Comparison of ENCODE assay signal across 9 mouse cellular contexts in the genomic region with DNA sequence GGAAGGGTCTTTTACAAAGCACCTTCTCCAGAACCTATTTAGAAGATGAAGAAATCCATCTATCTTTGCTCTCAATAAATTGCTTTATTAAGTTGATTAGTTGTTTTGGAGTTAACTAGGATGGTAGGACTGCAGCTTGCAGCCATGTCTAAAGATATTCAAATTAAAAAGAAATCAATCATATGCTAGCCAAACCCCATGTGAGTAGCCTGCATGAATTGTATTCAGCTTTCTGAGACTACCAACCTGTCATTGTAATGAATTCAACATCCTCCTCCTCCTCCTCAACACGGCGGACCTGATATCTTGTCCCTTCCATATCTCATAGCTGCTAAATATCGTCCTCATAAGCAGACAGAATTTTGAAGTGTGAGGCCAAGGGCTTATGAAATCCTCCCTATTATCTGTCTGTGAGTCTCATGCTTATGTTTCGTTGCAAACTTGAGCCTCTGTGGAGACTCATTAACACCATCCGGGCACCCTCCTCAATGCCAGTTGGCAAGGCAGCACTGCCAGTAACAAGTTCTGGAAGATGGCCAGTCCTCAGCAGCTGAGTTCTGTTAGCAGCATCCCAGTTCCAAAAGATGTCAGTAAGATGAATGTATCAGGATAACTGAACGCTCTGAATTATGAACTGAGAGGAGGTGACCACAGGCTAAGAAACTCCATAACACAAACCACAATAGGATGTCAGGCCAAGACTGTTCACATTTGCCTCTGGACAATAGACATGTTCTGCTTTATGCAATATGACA. TPM values are rescaled to one million over a fixed set of nuclear protein-coding genes. Genes with fewer than 3 reads are reported as not detected.
DNase-seq lines count a peak whose midpoint lies in the region; ATAC-seq and TF ChIP-seq lines count a peak whose summit lies in the region.
"Had no signal": no experiment of that assay in that cellular context is flagged by ENCODE, and none has a peak within 500 bp of the region (broad histone marks: within the 10 kb centered on the region; RNA-seq: fewer than 3 reads in every experiment).

No protein-coding gene starts in this region.

- H3K4me2 ChIP-seq in midbrain, embryonic 14.5 days (ENCODE audit: low read length): no peak overlapping the region
- no peak overlapping the region for H3K4me2 ChIP-seq in midbrain, embryonic 11.5 days
- no peak overlapping the region for H3K4me2 ChIP-seq in forebrain, postnatal 0 days (ENCODE audit: low read depth)
- H3K4me2 ChIP-seq: limb, embryonic 15.5 days had no signal

- peak; percentile 51 for DNase-seq in midbrain, embryonic 14.5 days
- DNase-seq in midbrain, embryonic 11.5 days (ENCODE audit: low spot score, missing footprints): no peak
- DNase-seq in forebrain, postnatal 0 days: peak; percentile 92
- DNase-seq in left cerebral cortex, adult 11 months (ENCODE audit: low spot score): peak; percentile 36
- DNase-seq in right cerebral cortex, adult 2 months (ENCODE audit: low spot score in 2 of 2): peak; percentile 68 to 75
- no peak for DNase-seq in kidney, postnatal 10 days
- no peak for DNase-seq in gastrocnemius, adult 8-10 months (ENCODE audit: low spot score in 2 of 2)

- WGBS in midbrain, embryonic 14.5 days: 85% methylated on average over 6 of the region's 6 CpGs
- WGBS in midbrain, embryonic 11.5 days: 93% methylated on average over 6 of the region's 6 CpGs
- WGBS in forebrain, postnatal 0 days: 37% methylated on average over 6 of the region's 6 CpGs

- no peaks in the 10 kb centered on the region for H3K36me3 ChIP-seq in midbrain, embryonic 14.5 days (ENCODE audit: control insufficient read depth, insufficient read depth, low read length)
- H3K36me3 ChIP-seq in midbrain, embryonic 11.5 days (ENCODE audit: control insufficient read depth, insufficient read depth, low read length): no peaks in the 10 kb centered on the region
- no peaks in the 10 kb centered on the region for H3K36me3 ChIP-seq in forebrain, postnatal 0 days (ENCODE audit: insufficient read depth)
- H3K36me3 ChIP-seq: limb, embryonic 15.5 days had no signal

- no peak for ATAC-seq in midbrain, embryonic 14.5 days (ENCODE audit: low FRiP score, low TSS enrichment)
- no peak for ATAC-seq in midbrain, embryonic 11.5 days (ENCODE audit: low FRiP score)
- peak; percentile 93 for ATAC-seq in forebrain, postnatal 0 days
- ATAC-seq: Patski had no signal

- H3K9me3 ChIP-seq in midbrain, embryonic 14.5 days (ENCODE audit: control insufficient read depth, low read length): no peaks in the 10 kb centered on the region
- no peaks in the 10 kb centered on the region for H3K9me3 ChIP-seq in midbrain, embryonic 11.5 days (ENCODE audit: control insufficient read depth, low read length)
- no peaks in the 10 kb centered on the region for H3K9me3 ChIP-seq in forebrain, postnatal 0 days (ENCODE audit: low read length)
- H3K9me3 ChIP-seq: limb, embryonic 15.5 days had no signal

- no peak for TF ChIP-seq CTCF in forebrain, postnatal 0 days (IDR thresholded peaks at IDR 0.05; ENCODE audit: low read depth)

- no peak overlapping the region for H3K4me3 ChIP-seq in midbrain, embryonic 14.5 days (replicated peaks; ENCODE audit: low read depth, low read length)
- H3K4me3 ChIP-seq in midbrain, embryonic 11.5 days (ENCODE audit: low read depth, low read length): no peak overlapping the region
- no peak overlapping the region for H3K4me3 ChIP-seq in forebrain, postnatal 0 days (ENCODE audit: low read depth, low read length)
- H3K4me3 ChIP-seq: limb, embryonic 15.5 days had no signal

- H3K4me1 ChIP-seq in midbrain, embryonic 14.5 days (ENCODE audit: control insufficient read depth, insufficient read depth, low read length): no peaks in the 10 kb centered on the region
- no peaks in the 10 kb centered on the region for H3K4me1 ChIP-seq in midbrain, embryonic 11.5 days (ENCODE audit: control insufficient read depth, insufficient read depth, low read length)
- H3K4me1 ChIP-seq in forebrain, postnatal 0 days (ENCODE audit: insufficient read depth): peaks cover 8% of the 10 kb centered on the region
- H3K4me1 ChIP-seq: limb, embryonic 15.5 days had no signal

- no peaks in the 10 kb centered on the region for H3K27me3 ChIP-seq in midbrain, embryonic 14.5 days (ENCODE audit: control insufficient read depth, insufficient read depth, low read length)
- no peaks in the 10 kb centered on the region for H3K27me3 ChIP-seq in midbrain, embryonic 11.5 days (ENCODE audit: control insufficient read depth, insufficient read depth, low read length)
- H3K27me3 ChIP-seq in forebrain, postnatal 0 days (ENCODE audit: insufficient read depth, low read length): no peaks in the 10 kb centered on the region
- H3K27me3 ChIP-seq: limb, embryonic 15.5 days had no signal

- H3K27ac ChIP-seq in midbrain, embryonic 14.5 days (replicated peaks; ENCODE audit: low read depth, low read length): no peak overlapping the region
- no peak overlapping the region for H3K27ac ChIP-seq in midbrain, embryonic 11.5 days (ENCODE audit: low read depth, low read length)
- H3K27ac ChIP-seq in forebrain, postnatal 0 days (ENCODE audit: low read depth, low read length): peak overlapping the region; percentile 52; the same call in 1 of the 2 replicates
- H3K27ac ChIP-seq: limb, embryonic 15.5 days had no signal

- no peak overlapping the region for H3K9ac ChIP-seq in midbrain, embryonic 14.5 days (replicated peaks; ENCODE audit: low read length)
- H3K9ac ChIP-seq in midbrain, embryonic 11.5 days (ENCODE audit: low read length): no peak overlapping the region
- H3K9ac ChIP-seq in forebrain, postnatal 0 days: no peak overlapping the region
- H3K9ac ChIP-seq: limb, embryonic 15.5 days had no signal

RNA-seq across cellular contexts. Expression of a gene that starts 55.0 kb away (rescaled TPM):
- 0.36 and 0.63 TPM in 2 replicates for polyA plus RNA-seq in midbrain, embryonic 14.5 days (2014; fragmentation: Nextera tagmentation; extraction: Ambion mirVana)
- polyA plus RNA-seq in midbrain, embryonic 11.5 days (2014; fragmentation: Nextera tagmentation; extraction: Ambion mirVana): 0.12 TPM in 1 of 2 replicates, not detected in the other
- 0.86 and 1.2 TPM in 2 replicates for total RNA-seq in forebrain, postnatal 0 days (2014; rRNA removed)
- 0.43 and 1.0 TPM in 2 replicates for polyA plus RNA-seq in forebrain, postnatal 0 days (2015; fragmentation: Nextera tagmentation; extraction: Ambion mirVana)
- total RNA-seq in gastrocnemius, adult 8-10 months (2022): under 1 TPM in 3 of 4 experiments, not detected in 1; 0.07 to 0.18 (median 0.13) TPM

Comparison
In these comparisons a context has a peak if more than half of its experiments do, and no peak if none do; other contexts are left out.
1. DNase-seq: peak in midbrain, embryonic 14.5 days (single experiment), forebrain, postnatal 0 days (single experiment), left cerebral cortex, adult 11 months (single experiment) and right cerebral cortex, adult 2 months (2 of 2); none in midbrain, embryonic 11.5 days (single experiment), kidney, postnatal 10 days (single experiment) and gastrocnemius, adult 8-10 months (0 of 2).